Mouse (Mus musculus) embryonic fibroblast, embryonic 13.5 days (primary cell): ENCODE data around the gene Gcnt2. TPM values are rescaled to one million over a fixed set of nuclear protein-coding genes. Genes with fewer than 3 reads are reported as not detected.

ENCODE experiments used
- H3K27ac ChIP-seq: 2 replicates; pipeline ENCODE4 v1.5.1; 2012; ENCODE audit warnings: low read length, control low read depth, inconsistent platforms; ENCODE audit not compliant: insufficient read depth
- H3K4me1 ChIP-seq: 2 replicates; pipeline ENCODE4 v1.6.1; 2011; ENCODE audit warnings: low read length; ENCODE audit not compliant: control insufficient read depth, insufficient read depth
- H3K4me3 ChIP-seq: 2 replicates; pipeline ENCODE4 v1.5.1; 2011; ENCODE audit warnings: mild to moderate bottlenecking, control low read depth, low read length; ENCODE audit not compliant: insufficient read depth
- CTCF ChIP-seq: IDR thresholded peaks from 2 replicates; pipeline ENCODE4 v1.5.1; 2011; ENCODE audit warnings: mild to moderate bottlenecking, control low read depth, low read length, moderate library complexity, borderline replicate concordance; ENCODE audit not compliant: insufficient read depth
- POLR2A ChIP-seq: IDR thresholded peaks from 2 replicates; pipeline ENCODE4 v1.6.1; 2011; ENCODE audit warnings: low read depth, mild to moderate bottlenecking, control low read depth, low read length, moderate library complexity
- polyA plus RNA-seq: library from polyadenylated mRNA; stranded (reverse); fragments of >200 nt; gene quantifications from 2 replicates; pipeline ENCODE4 v1.2.4, GENCODE M21; 2011; ENCODE audit warnings: low read depth; ENCODE audit not compliant: missing spikeins, insufficient read length

The Gcnt2 gene
- polyA plus RNA-seq, 1 experiment = 12.8 TPM

DNA sequence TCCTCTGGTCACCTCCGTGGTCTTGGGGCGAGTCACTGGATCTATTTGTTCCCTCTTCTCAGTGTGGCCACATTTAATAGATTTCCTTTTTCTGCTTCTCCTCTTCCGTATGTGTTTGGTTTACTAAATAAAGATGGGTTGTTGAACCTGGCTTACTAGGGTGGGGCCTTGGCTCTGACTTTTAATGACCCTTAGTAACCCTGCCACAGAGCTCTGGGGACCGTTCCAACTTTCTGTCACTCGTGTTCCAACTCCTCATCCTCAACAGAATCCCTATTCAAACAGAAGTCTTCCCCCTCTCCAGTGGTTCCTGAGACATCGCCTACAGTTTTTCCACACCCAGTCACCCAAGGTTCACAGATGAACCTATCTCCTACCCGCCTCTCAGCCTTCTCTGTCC, 96.2 kb downstream of the Gcnt2 start:
- no peaks in the 10 kb centered on the region for H3K4me1 ChIP-seq
- TF ChIP-seq POLR2A (no peak), CTCF (no peak)
- no peak overlapping the region for H3K27ac ChIP-seq
- no peak overlapping the region for H3K4me3 ChIP-seq

DNA sequence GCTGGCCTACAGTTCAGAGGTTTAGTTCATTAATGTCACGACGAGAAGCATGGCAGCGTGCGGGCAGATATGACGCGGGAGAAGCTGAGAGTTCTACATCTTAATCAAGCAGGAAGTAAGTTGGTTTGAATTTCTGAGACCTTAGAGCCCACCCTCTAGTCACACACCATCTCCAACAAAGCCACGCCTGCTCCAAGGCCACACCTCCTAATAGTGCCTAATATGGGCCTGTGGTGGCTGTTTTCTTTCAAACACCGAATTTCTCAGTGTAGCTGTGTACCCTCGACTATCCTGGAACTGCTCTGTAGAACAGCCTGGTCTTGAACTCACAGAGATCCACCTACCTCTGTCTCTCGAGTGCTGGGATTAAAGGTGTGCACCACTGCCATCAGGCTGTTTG, 108.1 kb downstream of the Gcnt2 start:
- H3K4me3 ChIP-seq = no peak overlapping the region
- TF ChIP-seq CTCF = no peak
- no peak for TF ChIP-seq POLR2A
- no peak overlapping the region for H3K27ac ChIP-seq
- no peaks in the 10 kb centered on the region for H3K4me1 ChIP-seq

GRCm38 (mm10) chr13:40968564-40968963, 109.0 kb downstream of the Gcnt2 start:
- H3K4me3 ChIP-seq = no peak overlapping the region
- H3K27ac ChIP-seq = no peak overlapping the region
- TF ChIP-seq POLR2A = no peak
- TF ChIP-seq CTCF = no peak
- H3K4me1 ChIP-seq = no peaks in the 10 kb centered on the region

DNA sequence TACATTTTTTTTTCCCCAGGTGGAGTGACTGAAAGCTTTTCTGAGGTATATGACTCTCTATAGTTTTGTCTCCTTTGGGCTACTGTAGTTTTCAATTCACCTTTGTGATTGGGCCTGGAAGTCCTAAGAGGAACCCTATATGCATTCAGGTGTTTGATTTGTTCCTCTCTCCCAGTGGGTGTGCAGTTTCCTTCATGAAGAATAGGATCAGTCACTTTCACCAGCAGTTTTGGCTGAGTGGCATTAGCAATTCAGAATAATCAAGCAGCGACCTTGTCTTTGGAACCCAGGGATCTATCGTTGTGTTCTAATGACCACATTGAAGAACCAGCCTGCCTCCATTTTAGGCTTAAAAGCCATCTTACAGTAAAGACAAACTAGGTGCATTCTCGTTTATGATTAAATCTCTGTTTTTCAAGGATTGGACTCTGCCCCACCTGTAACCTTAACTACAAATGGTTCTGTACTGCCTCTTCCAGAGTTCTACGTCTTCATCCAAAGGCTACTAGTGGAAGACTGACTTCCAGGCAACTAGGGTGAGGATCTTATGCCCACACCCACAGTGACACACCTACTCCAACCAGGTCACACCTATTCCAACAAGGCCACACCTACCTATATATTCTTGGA, 110.3 kb downstream of the Gcnt2 start:
- TF ChIP-seq POLR2A (no peak), CTCF (no peak)
- Histone ChIP-seq H3K4me1 (no peaks in the 10 kb centered on the region), H3K4me3 (no peak overlapping the region), H3K27ac (no peak overlapping the region)

GRCm38 (mm10) chr13:40971261-40971660, 111.7 kb downstream of the Gcnt2 start:
- TF ChIP-seq CTCF = no peak
- TF ChIP-seq POLR2A = no peak
- Histone ChIP-seq H3K27ac (no peak overlapping the region), H3K4me3 (no peak overlapping the region), H3K4me1 (no peaks in the 10 kb centered on the region)

DNA sequence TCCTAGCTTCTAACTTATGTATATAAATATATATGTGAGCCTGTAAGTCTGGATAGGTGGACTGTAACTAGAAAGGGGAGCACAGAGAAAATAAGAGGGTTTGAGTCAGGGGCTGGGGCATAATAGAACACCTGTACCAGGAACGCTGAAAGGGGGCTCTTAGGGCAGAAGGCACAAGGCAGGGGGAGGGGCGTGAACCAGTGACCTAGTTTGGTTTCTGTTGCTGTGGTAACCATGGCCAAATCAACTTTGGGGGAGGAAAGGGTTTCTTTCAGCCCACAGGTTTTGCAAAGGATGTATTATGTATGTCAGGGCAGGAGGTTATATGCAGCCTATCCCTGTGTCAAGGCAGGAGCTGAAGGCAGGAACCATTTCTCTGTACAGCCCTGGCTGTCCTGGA, 112.3 kb downstream of the Gcnt2 start:
- TF ChIP-seq POLR2A (no peak), CTCF (no peak)
- Histone ChIP-seq H3K27ac (no peak overlapping the region), H3K4me1 (no peaks in the 10 kb centered on the region), H3K4me3 (no peak overlapping the region)

DNA sequence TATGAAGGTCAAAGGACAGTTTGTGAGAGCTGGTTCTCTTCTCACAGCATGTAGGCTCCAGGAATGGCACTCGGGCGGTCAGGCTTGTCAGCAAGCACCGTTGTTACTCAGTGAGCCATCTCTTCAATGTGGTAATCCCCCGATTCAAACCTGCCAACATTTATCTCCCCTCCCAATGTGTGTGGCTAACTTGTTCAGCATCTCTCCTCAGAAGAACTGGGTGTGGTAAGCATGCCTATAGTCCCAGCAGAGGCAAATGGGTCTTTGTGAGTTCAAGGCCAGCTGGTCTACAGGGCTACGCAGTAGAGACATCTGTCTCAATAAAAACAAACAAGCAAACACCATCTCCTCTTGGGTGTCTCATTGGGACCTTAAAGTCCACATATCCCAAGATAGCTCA, 113.4 kb downstream of the Gcnt2 start:
- no peaks in the 10 kb centered on the region for H3K4me1 ChIP-seq
- H3K4me3 ChIP-seq = no peak overlapping the region
- no peak for TF ChIP-seq CTCF
- no peak for TF ChIP-seq POLR2A
- H3K27ac ChIP-seq = no peak overlapping the region

- TF ChIP-seq POLR2A (no peak), CTCF (peak; percentile 85; the same call in 1 of the 2 replicates)
- no peak overlapping the region for H3K4me3 ChIP-seq
- H3K27ac ChIP-seq = no peak overlapping the region
- H3K4me1 ChIP-seq = no peaks in the 10 kb centered on the region
Observed at GRCm38 (mm10) chr13:40977609-40978008, 118.1 kb downstream of the Gcnt2 start.

- H3K4me1 ChIP-seq = no peaks in the 10 kb centered on the region
- H3K27ac ChIP-seq = no peak overlapping the region
- no peak for TF ChIP-seq POLR2A
- no peak for TF ChIP-seq CTCF
- H3K4me3 ChIP-seq = no peak overlapping the region
Observed at GRCm38 (mm10) chr13:40978652-40979051, 119.1 kb downstream of the Gcnt2 start.

- no peak overlapping the region for H3K27ac ChIP-seq
- H3K4me3 ChIP-seq = no peak overlapping the region
- TF ChIP-seq CTCF (no peak), POLR2A (no peak)
Observed at GRCm38 (mm10) chr13:40979321-40979720, 119.8 kb downstream of the Gcnt2 start.

DNA sequence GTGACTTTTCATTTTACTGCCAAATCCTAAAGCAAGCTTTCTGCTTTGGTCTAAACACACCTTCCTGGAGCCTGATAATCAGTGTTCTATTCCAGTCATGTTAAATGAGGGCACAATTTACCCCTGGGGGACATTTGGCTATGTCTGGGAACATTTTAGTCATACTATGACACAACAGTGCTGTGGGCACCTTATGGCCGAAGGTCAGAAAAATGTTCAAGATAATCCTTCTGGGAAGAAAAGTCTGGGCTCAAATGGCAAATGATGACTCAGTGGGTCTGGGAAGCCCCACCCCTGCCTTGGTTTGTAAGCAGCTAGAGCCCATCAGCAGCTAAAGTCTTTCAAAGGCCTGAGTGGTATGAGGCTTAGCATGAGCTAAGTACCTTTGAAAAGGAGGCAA, 123.2 kb downstream of the Gcnt2 start:
- H3K4me1 ChIP-seq = no peaks in the 10 kb centered on the region
- no peak overlapping the region for H3K4me3 ChIP-seq
- H3K27ac ChIP-seq = peak overlapping the region; percentile 81
- TF ChIP-seq CTCF (no peak), POLR2A (no peak)

More at GRCm38 (mm10) chr13:40979321-40979720, 119.8 kb downstream of the Gcnt2 start:
- H3K4me1 ChIP-seq = no peaks in the 10 kb centered on the region
